Mouse (Mus musculus): Measurements from ENCODE around the gene Itga9.
A peak's percentile ranks its signal among the peaks of the same experiment; 100 is the strongest.

Itga9 gene

DNA sequence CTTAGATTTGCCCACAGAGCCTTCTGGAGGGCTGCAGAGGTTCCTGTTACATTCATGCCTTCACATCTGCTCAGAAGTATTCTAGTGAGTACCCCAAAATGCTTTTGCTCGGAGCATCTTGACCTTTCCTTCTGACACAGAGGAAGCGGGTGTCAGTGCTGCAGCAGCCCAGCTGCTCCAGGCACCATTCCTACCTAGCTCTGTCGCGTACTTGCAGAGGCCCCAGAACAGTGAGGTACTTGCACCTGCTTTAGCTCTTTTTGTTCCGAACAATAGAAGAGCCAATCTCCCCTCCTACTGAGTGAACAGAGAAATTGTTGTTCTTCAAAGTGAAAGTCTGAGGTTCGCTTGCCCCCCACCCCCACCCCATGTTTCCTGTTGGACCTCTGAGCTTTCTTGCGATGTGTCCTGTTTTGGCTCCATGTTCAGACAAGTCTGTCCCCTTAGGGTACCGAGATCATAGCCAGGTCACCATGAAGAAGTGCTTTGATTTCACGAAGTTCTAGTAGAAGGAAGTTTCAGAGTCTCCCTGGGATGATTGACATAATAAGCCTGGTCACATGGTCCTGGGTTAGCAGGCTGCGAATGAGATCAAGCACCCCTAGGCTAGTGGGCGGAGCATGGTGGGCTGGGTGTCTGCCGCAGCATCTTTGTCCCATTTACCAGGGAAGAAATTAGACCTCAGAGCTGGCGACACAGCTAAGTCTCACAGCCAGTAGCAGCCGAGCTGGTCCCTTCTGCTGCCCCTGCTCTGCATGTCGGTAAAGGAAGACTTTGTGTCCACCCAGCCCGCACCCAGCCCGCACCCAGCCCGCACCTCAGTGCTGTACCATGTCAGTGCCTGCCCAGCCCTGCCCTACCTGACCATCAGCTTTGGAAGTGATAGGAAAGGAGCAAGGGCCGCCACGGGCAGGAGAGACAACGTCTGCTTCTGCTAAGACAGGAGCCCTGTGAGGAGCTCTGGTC is 215.0 kb downstream of the Itga9 start:
- peak; percentile 76 for DNase-seq (ENCODE audit: low spot score)

DNA sequence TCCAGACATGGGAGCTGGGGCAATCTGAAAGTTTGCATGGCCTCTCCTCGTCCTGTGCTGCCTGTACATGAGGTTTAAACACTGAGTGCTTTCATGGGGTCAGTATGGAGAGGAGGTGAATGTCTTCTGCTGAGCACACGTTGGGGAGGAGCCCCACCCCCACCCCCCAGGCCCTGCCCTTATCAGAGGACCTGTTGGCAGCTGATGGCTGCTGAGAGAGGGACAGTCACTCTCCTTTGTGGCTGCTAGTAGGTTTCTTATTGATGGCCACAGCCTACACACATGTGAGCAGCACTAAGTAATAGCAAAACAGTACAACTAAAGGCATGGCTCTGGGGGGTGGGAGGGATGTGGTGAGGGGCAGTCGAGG is 215.7 kb downstream of the Itga9 start:
- DNase-seq (ENCODE audit: low spot score) = no peak

DNA sequence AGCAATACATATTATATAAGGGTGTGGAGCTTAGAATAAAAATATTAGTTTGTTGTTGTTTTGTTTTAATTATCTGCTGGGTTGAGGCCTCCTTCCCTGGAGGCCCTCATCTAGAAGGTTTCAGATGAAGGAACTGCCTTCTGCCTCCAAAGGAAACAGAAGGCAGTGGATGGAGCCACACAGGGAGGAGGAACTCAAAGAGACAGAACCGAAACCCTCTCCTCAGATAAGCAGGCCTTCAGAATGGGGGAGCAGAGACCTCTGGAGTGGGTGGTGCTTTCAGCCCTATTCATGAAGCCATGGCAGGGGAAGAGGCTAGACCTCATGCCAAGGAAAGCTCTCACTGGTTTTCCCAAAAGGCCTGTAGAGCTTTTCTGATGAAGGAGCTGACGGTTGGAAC is 216.1 kb downstream of the Itga9 start:
- DNase-seq (ENCODE audit: low spot score) = no peak

DNA sequence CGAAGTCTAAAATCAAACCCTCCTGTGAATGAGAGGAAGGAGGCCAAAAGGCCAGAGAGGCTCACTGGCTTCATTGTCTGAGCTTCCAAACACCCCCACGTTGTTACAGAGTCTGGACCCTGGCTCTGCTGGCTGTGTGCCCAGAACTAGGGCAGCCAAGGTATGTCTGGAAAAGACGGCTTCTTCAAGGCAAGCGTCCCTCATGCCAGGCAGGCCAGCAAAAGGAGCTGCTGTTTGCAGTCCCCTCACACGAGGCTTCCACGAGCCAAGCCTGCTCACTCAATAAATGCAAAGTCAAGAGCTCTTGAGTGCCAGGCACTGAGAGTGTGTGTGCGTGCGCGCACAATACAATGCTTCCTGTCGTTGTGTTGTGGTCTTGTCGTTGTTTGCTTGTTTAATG is 224.6 kb downstream of the Itga9 start:
- no peak for DNase-seq (ENCODE audit: low spot score)

DNA sequence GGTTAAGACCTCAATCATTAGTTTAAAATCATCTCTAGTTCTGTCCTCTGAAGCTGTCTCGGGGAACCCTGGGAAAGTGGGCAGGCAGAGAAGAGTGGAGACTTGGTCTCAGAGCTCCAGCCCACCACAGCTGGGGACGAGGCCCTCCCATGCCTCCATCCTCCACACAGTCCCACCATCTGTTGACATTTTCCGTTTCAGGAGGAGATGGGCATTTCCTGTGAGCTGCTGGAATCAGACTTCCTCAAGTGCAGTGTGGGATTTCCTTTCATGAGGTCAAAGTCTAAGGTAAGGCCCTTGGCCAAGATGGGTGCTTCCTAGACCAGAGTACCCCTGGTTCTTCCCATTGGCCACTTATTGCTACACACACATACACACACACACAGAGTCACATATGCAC is 226.0 kb downstream of the Itga9 start:
- no peak for DNase-seq (ENCODE audit: low spot score)

DNA sequence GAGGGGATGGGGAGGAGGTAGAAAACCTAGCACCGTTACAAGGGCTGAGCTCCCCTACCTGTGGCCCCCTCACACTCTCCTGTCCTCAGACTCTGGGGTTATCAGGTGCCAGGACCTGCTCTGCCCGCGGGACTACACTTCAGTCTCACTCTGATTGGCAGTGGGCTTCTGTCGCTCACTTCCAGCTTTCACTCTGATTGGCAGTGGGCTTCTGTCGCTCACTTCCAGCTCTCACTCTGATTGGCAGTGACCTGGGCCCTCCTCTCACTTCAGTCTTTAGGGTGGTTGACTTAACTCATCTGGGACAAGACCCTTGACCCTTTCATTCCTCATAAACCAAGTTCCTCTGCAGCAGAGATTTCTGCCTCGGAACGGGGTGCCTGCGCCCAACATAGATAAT is 226.9 kb downstream of the Itga9 start:
- no peak for DNase-seq (ENCODE audit: low spot score)

DNA sequence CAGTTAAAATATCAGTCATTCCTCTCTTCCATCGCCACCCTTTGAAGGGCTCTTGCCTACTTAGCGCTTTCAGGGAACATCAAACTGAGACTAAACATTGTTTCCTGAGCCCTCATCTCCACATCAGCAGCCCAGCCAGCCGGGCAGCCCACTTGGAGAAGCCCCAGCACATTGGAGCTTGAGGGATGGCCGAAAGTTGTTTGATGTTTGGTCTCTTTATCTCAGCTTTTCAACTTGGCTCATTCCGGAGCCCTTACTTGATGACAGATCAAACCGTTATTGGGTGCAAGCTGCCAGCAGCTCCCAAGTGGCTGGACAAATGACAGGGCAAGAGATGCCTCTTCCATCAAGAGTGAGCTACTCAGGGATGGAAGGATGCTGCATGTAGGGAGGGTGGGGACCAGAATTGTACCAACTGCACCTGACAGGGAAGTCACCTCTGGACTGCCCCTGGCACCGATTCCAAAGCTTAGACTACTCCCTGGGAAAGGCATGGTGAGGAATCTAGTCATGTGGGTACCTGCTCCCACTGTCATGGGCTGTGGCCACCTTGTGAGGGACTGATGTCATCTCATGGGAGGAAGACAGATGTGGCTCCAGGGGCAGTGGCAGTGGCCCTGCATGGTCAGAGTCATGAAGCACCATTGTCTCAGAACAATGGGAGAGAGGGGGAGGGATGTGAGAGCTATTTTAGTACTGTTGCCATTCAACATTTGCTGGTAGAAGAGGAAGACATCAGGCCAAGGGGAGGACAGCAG is 232.6 kb downstream of the Itga9 start:
- no peak for DNase-seq (ENCODE audit: low spot score)

DNA sequence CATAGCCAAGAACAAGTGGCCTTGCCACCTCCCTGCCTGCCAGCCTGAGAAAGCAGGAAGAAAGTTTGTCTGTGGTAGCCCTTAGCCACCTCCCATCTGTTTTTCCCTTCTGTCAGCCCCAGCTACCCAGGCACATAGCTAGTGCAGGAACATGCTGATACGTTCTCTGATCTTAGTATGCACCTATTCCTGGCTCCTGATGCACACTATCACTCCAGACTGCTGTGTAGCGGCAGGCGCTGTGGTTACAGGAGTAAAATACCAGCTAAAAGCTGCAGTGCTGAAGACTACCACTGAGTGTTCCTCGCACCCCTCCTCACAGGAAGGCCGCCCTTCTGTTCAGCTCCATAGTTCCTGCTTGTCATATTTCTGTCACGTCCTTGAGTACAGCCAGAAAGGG is 234.8 kb downstream of the Itga9 start:
- DNase-seq (ENCODE audit: low spot score) = no peak

DNA sequence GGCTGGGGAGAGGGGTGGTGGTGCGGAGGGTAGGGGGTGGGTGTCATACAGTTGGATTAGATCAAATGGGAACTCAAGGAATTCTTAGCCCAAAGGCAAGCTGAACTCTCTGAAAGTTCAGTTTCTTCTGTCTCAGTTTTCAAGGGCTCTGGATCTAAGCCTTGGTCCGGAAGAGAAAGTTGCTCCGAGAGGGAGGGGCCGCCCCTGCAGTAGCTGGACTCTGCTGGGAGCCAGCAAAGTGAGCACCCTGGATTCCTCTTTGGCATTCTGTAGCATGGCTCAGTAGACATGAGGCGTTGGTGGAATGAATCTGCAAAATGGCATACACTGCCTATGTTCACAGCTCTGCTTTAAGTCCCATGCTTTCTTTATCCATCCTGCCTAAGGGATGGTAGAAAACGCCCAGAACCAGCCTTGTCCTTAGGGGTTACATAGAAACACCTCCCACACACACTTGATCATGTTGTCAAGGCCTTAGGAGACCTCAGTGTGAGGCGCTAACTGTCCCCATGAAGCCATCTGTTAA is 235.5 kb downstream of the Itga9 start:
- DNase-seq (ENCODE audit: low spot score) = no peak

DNA sequence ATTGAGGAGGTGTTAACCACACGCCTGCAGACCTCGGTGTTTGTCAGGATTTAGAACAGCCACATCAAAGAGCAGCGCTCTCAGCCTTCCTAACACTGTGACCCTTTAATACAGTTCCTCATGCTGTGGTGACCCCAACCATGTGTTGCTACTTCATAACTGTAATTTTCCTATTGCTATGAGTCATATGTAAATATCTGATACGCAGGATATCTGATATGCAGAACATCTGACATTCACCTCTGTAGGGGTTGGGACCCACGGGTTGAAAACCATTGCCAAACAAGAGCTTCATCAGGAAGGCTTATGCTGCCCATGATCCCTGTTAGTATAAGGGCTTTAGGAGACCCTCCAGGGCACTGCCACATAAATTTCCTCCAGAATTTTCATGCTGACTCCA is 237.2 kb downstream of the Itga9 start:
- no peak for DNase-seq (ENCODE audit: low spot score)

DNA sequence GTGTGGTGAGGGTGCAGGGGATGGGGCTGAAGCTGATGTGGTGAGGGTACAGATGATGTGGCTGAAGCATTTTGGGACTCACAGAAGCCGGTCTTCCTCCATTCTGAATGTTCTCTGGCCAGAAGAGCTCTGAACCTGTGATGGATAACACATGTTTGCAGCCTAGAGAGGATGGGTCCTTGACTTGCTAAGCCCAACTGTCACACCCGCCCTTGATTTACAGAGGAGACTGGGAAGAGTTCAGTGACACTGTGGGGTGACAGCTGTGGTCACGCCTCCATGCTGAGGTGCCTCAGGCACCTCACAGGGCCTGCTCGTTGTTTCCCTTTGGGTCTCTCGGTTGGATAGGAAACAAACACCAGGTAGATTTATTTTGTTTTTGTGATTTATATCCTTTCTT is 238.5 kb downstream of the Itga9 start:
- DNase-seq (ENCODE audit: low spot score) = peak; percentile 37

DNA sequence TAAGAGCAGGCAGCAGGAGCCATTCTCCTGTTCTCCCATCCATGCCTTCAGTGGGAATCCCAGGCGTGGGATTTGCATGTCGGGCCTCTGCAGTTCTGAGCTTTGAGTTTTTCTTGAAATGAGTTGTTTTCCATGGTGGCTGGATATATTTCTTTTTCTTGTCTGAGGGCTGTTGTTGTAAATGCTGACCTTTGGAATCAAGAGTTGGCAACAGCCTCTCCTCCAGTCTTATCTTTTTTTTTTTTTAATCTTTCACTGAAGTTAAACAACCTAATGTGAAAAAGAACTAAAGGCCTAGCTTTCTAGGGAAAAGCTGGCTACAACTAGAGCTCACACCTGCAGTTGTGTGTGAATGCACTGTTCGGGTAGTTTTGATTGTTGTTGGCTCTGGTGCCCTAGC is 240.3 kb downstream of the Itga9 start:
- DNase-seq (ENCODE audit: low spot score) = no peak

DNA sequence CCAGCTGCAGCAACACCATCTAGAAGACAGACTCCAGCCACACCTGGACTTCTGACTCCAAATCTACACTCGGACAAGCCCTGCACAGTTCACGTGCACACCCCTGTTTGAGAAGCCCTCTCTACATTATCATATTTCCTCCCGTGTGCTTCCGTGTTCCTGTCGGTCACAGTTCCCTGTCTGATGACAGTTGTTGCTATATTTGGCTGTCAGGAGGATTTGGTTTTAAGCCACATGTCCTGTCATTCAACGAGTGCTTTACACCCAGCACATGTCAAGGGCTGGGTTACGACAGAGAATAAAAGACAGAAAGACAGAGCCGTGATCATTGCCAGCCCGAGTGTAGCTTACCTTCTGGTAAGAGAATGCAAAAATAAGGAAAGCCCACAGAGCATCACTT is 250.2 kb downstream of the Itga9 start:
- no peak for DNase-seq (ENCODE audit: low spot score)

DNA sequence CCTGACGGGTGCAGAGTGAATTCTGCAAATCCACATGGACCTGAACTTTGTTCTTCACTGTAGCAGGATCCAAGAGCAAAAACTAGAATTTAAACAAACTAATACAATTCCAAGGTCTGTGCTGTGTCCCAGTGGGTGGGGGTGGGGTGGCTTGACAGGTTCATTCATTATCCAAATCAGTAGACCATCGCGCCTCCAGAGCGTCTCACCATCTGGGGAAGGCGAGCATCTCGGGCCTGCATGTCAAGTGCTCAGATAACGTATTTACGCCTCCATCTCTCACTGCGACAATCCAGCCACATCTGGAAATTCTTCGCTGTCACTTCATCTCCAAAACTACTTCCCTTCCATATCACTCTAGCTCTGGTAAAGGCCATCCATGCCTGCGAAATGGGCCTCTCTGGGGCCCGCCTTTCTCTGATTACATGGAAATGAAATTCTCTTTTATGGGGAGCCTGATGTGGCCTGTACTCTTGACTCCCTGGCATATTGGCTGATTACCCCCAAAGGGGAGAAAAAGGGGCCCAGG is 254.2 kb downstream of the Itga9 start:
- peak; percentile 50 for DNase-seq (ENCODE audit: low spot score)

DNA sequence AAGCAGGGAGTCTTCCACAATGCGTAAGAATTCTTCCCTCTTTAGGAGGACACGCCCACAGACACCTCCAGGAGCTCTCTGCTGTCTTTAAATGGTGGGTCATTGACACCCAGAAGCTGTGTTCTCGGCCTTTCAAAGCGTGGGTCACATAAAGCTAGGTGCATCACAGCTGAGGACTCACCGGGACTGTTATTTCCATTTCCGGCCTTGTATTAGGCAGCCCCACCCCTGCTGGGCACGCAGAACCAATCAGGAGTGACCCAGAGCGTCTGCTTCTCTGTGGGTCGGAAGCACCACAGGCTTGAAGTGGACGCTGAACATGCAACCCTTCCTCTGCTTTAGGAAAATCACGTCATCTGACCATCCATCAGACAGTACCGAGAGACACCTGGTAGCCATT is 255.7 kb downstream of the Itga9 start:
- DNase-seq (ENCODE audit: low spot score) = peak; percentile 37

DNA sequence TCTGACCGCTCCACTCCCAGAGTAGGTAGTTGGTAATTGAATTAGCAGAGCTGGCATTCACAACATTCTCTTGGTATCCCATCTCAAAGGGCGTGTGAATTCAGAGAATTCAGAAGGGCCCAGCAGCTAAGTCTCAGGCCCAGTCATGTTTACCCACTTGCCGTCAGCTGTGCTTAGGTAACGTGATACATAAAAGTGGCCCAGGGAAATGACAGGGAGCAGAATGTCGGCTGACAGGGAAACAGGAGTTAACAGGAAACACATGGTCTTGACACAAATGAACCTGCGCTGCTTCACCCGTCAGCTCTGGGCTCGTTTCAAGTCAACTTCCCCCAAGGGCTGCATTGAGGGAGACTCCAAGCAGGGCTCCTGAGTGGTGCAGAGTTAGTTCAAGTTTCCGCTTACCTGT is 256.4 kb downstream of the Itga9 start:
- peak; percentile 81 for DNase-seq (ENCODE audit: low spot score)

DNA sequence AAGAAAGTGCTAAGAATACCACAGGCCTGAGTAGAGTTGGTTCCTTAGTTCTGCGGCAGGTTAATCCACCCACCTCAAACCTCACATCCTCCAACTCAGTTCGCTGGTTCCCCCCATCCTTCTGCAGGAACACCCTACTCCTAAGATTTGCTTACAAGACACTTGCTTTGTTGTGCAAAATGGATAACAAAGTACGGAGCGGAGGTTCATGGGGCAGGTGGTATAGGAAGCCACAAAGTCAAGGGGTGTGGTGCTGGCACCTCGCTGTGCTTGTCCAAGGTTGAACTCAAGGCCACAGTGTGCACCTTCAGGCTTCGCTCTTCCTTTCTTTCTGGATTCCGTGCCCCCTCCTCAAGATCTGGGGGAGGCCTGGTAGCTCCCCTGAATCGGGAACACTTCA is 257.0 kb downstream of the Itga9 start:
- DNase-seq (ENCODE audit: low spot score) = no peak

DNA sequence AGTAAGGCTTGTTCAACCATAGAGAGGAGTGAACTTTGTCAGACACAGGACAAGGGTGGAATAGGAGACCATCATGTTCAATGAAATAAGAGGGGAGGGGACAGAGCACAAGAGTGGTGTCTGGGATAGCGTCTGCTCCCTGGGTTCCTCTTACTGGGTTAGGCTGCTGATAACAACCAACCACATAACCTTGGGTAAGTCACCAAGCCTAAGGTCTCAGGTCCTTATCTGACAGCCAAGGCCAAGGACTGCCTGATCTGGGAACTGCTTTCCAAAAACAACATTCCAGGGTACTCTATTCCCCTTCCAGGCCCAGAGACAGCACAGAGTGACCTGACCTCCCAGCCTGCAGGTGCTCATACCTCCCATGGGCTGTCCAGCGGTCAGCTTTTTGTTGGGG is 260.5 kb downstream of the Itga9 start:
- DNase-seq (ENCODE audit: low spot score) = no peak

DNA sequence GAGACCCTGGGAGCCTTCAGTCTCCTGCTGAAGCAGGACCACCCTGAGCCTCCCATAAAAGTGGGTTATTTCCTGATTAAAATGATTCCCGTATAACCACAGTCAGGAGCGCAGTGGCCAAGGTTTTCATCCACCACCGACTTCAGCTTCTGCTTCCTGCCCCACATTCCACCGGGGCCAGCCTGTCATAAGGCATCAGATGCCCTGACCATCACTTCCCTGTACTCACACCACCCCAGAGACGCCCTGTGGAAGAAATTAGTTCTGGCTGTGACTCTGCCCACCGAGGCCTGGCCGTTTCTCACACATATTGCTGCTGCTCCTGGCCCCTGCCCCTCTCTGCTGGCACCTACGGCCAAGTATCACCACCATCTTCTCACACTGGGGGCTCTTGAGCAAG is 261.4 kb downstream of the Itga9 start:
- DNase-seq (ENCODE audit: low spot score) = no peak

DNA sequence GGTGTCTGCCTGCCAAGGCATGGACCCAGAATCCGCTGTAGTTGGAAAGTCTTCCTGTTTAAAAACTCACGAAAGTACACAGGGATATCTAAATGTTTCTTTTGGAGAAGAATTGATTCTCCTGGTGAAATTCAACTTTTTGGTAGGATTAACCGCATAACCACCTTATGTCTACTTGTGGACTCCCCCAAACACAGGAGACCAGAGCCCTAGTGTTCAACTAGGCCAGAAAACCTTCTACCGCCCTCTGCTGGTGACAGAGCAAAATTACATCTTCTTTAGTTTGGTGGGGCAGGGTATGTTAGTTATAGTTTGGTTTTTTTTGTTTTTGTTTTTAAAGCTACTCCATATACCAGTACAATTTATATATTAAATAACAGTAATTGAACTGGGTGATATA is 264.6 kb downstream of the Itga9 start:
- peak; percentile 85 for DNase-seq (ENCODE audit: low spot score)

DNA sequence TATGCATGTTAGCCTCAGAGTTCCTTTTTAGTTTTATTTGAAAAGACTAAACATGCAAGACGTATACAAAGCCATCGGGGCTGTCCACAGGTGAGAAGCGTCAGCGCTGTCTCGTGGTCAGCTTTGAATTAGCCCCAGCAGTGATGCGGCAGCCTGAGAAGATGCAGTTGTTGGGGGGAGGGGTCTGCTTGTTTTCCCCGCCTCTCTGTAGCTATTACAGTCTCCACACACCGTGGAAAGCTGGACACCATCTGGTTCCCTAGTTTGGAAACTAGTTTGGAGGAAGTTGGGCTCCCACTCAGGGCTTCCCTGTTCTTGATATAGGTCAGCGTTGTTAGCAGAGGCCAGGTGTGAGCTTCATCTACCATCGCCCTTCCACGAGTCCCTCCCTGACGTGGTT is 266.5 kb downstream of the Itga9 start:
- DNase-seq (ENCODE audit: low spot score) = no peak

DNA sequence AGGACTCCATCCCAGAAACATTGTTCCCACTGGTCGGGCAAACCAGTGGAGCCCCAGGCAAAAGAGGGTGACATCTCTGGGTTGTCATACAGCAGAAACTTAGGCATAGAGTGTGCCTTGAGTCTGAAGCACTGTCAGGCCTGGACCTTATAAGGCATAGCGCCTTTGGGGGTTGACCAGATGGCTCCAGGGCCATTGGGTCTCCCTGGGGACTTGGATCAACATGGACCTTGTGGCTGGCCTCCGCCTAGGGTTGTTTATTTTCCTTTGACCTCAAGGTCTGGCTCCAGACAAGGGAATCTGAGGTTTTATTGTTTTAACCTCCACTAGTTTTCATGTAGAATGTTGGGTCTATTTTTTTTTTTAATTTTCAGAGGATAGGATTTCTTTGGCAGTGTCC is 267.1 kb downstream of the Itga9 start:
- peak; percentile 47 for DNase-seq (ENCODE audit: low spot score)

DNA sequence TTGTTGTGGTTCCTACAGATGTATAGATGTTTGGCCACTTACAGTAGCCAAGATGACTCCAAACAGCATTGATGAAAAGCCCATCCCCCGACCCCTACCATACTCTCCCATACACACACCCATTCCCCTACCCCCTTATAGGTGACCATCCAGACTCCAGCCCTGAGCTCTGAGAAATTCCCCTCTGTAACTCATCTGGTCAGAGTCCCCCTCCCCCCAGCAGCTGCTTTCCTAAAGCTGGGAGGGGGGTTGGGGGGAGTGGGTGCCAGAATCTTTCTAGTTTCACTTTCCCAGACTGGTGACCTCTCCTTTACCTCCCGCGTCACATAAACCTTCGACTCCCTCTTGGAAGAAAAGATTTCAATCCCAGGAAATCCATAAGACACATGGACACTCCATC is 269.2 kb downstream of the Itga9 start:
- DNase-seq (ENCODE audit: low spot score) = no peak

All from embryo, embryonic 10.5 days (tissue).